Mouse (Mus musculus) liver, embryonic 16.5 days (tissue): ENCODE results near the gene Tent5b. TPM values are rescaled to one million over a fixed set of nuclear protein-coding genes. Genes with fewer than 3 reads are reported as not detected.

Source experiments
- ATAC-seq: fragments of 200-750 bp; cut with Nextera tagmentation; 2 replicates; pipeline ENCODE4 v1.8.0; 2017; ENCODE audit warnings: low read depth, mild to moderate bottlenecking, moderate number of reproducible peaks, moderate library complexity
- H3K27ac ChIP-seq: fragments of 300-500 bp; sonication (generic); 2 replicates; pipeline ENCODE4 v1.5.1; 2014; ENCODE audit warnings: mild to moderate bottlenecking, low read length
- H3K27me3 ChIP-seq: fragments of 300-500 bp; sonication (generic); 2 replicates; pipeline ENCODE4 v1.6.1; 2014; ENCODE audit warnings: low read depth, low read length, mixed read lengths; ENCODE audit not compliant: control insufficient read depth, insufficient read depth
- H3K36me3 ChIP-seq: fragments of 300-500 bp; sonication (generic); 2 replicates; pipeline ENCODE4 v1.6.1; 2014; ENCODE audit warnings: mild to moderate bottlenecking; ENCODE audit not compliant: control insufficient read depth, insufficient read depth
- H3K4me1 ChIP-seq: fragments of 300-500 bp; sonication (generic); 2 replicates; pipeline ENCODE4 v1.6.1; 2014; ENCODE audit warnings: low read depth, low read length, mixed read lengths; ENCODE audit not compliant: control insufficient read depth
- H3K4me2 ChIP-seq: fragments of 300-500 bp; sonication (generic); 2 replicates; pipeline ENCODE4 v1.6.1; 2014; ENCODE audit warnings: low read depth, low read length, mixed read lengths
- H3K4me3 ChIP-seq: fragments of 300-500 bp; sonication (generic); 2 replicates; pipeline ENCODE4 v1.5.1; 2014; ENCODE audit warnings: low read depth, mild to moderate bottlenecking, low read length
- H3K9ac ChIP-seq: fragments of 300-500 bp; sonication (generic); 2 replicates; pipeline ENCODE4 v1.6.1; 2014; ENCODE audit warnings: low read depth, low read length
- H3K9me3 ChIP-seq: fragments of 300-500 bp; sonication (generic); replicated peaks from 2 replicates; pipeline ENCODE4 v1.6.1; 2016; ENCODE audit warnings: low read length; ENCODE audit not compliant: control insufficient read depth
- WGBS: fragments of 180-500 bp; shearing (Covaris S2); extraction: QIAGEN DNeasy Blood & Tissue Kit; methylation state at CpG from one replicate; pipeline ENCODE4 v1.1.7; 2014; ENCODE audit not compliant: insufficient replicate concordance; 5-methylcytosine and 5-hydroxymethylcytosine counted together
- polyA plus RNA-seq: library from polyadenylated mRNA; unstranded; fragments of >200 nt; fragmentation: Nextera tagmentation; extraction: Ambion mirVana; gene quantifications from 2 replicates; pipeline ENCODE4 v1.2.1, GENCODE M21; 2015

The Tent5b gene
- polyA plus RNA-seq, 1 experiment from 2014 or later = 0.12 TPM

DNA sequence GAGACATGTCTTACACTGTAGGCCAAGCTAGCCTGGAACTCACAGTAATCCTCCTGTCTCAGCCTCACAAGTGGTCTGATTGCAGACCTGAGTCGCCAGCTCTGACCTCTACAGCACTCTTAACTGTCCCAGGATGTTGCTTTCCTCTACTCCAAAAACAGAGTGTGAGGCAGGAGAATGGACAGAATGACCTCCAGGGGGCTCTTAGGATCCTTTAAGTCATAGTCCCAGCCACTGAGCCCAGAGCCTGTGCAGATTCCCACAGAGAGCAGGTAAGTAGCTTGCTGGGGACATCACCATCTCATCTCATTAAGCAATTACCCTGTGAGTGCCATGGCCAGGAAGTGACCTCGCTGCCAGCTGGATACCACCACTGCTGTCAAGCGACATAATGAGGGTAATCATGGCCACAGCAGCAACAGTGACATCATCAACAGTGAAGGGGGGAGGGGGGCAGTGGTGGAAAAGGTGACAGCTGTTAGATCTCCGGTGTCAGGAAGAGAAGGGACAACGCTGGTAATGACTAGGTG, 19.1 kb upstream of the Tent5b start:
- no peaks in the 10 kb centered on the region for H3K27me3 ChIP-seq
- no peak for ATAC-seq
- no peak overlapping the region for H3K9ac ChIP-seq
- 58% methylated on average over 5 of the region's 5 CpGs for WGBS
- no peaks in the 10 kb centered on the region for H3K4me1 ChIP-seq
- no peak overlapping the region for H3K4me3 ChIP-seq
- no peak overlapping the region for H3K4me2 ChIP-seq
- H3K36me3 ChIP-seq = no peaks in the 10 kb centered on the region
- no peak overlapping the region for H3K27ac ChIP-seq
- H3K9me3 ChIP-seq = no peaks in the 10 kb centered on the region

GRCm38 (mm10) chr4:133461362-133461761, 18.6 kb upstream of the Tent5b start:
- no peak overlapping the region for H3K27ac ChIP-seq
- no peak overlapping the region for H3K4me3 ChIP-seq
- H3K4me2 ChIP-seq = no peak overlapping the region
- ATAC-seq = no peak
- H3K9ac ChIP-seq = no peak overlapping the region
- no peaks in the 10 kb centered on the region for H3K4me1 ChIP-seq
- WGBS = 73% methylated on average over 4 of the region's 4 CpGs
- no peaks in the 10 kb centered on the region for H3K36me3 ChIP-seq
- H3K9me3 ChIP-seq = no peaks in the 10 kb centered on the region
- H3K27me3 ChIP-seq = no peaks in the 10 kb centered on the region

- WGBS = 28% methylated on average over 6 of the region's 6 CpGs
- no peak overlapping the region; the same call in 1 of the 2 replicates for H3K27ac ChIP-seq
Measured at GRCm38 (mm10) chr4:133463184-133463583, 16.7 kb upstream of the Tent5b start.

DNA sequence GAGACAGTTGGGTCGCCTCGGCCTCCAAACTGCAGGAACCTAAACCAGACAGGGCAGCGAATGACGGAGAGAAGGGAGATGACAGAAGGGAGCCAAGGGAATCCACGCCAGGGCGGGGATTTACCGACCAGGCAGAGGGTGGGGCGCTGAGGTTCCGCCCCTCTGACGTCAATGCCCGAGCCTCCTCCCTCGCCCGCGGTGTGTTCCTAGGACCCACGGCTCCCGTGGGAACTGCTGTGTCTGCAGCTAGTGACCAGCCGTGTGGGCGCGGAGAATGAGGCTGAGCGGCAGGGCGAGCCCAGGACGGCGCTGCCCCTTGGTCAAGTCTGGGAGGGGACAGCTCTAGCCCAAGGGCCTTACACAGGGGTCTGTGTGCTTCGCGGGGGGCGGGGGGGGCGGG, 11.9 kb upstream of the Tent5b start:
- H3K36me3 ChIP-seq = no peaks in the 10 kb centered on the region
- peaks cover 2% of the 10 kb centered on the region; the same call in 1 of the 2 replicates for H3K9me3 ChIP-seq
- peak overlapping the region; percentile 53 for H3K4me3 ChIP-seq
- H3K27ac ChIP-seq = no peak overlapping the region
- no peak overlapping the region for H3K9ac ChIP-seq
- ATAC-seq = peak; percentile 66; the same call in 1 of the 2 replicates
- H3K27me3 ChIP-seq = peaks cover 19% of the 10 kb centered on the region
- H3K4me1 ChIP-seq = peaks cover 3% of the 10 kb centered on the region
- H3K4me2 ChIP-seq = peak overlapping the region; percentile 75
- WGBS = under 1% methylated on average over 27 of the region's 27 CpGs

More at GRCm38 (mm10) chr4:133463184-133463583, 16.7 kb upstream of the Tent5b start:
- H3K4me2 ChIP-seq = no peak overlapping the region
- ATAC-seq = no peak
- no peaks in the 10 kb centered on the region for H3K36me3 ChIP-seq
- H3K9ac ChIP-seq = no peak overlapping the region
- H3K9me3 ChIP-seq = no peaks in the 10 kb centered on the region
- peaks cover 6% of the 10 kb centered on the region for H3K27me3 ChIP-seq
- peaks cover 1% of the 10 kb centered on the region for H3K4me1 ChIP-seq
- H3K4me3 ChIP-seq = no peak overlapping the region

DNA sequence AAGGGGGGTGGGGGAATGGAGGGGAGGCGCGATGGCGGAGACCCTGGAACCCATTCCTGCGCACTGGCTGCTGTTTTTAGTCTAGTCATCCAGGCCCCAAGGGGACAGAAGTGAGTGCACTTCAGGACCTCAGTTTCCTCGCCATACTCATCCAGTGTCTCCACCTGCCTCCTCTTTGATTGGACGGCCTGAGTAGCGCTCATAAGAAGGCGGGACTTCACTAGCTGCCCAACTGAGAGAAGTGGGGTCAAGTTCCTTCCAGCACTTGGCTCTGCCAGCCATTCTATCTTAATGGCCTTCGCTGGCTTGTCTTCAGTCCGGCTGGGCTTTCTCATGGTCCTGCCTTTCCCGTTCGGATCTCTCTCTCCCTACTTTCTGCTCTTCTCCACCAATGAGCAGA, 10.8 kb upstream of the Tent5b start:
- peaks cover 19% of the 10 kb centered on the region for H3K27me3 ChIP-seq
- H3K9me3 ChIP-seq = peaks cover 2% of the 10 kb centered on the region; the same call in 1 of the 2 replicates
- no peak for ATAC-seq
- WGBS = 21% methylated on average over 12 of the region's 12 CpGs
- peaks cover 3% of the 10 kb centered on the region for H3K4me1 ChIP-seq
- no peak overlapping the region for H3K4me3 ChIP-seq
- H3K9ac ChIP-seq = no peak overlapping the region
- H3K4me2 ChIP-seq = no peak overlapping the region
- no peak overlapping the region for H3K27ac ChIP-seq
- H3K36me3 ChIP-seq = no peaks in the 10 kb centered on the region

- Histone ChIP-seq H3K4me2 (no peak overlapping the region), H3K36me3 (no peaks in the 10 kb centered on the region), H3K27ac (no peak overlapping the region), H3K4me1 (peaks cover 3% of the 10 kb centered on the region), H3K9me3 (peaks cover 2% of the 10 kb centered on the region; the same call in 1 of the 2 replicates), H3K27me3 (peaks cover 19% of the 10 kb centered on the region), H3K4me3 (no peak overlapping the region), H3K9ac (no peak overlapping the region)
- no peak for ATAC-seq
- WGBS = 65% methylated on average over 7 of the region's 7 CpGs
Measured at GRCm38 (mm10) chr4:133471135-133471821, 8.7 kb upstream of the Tent5b start.

DNA sequence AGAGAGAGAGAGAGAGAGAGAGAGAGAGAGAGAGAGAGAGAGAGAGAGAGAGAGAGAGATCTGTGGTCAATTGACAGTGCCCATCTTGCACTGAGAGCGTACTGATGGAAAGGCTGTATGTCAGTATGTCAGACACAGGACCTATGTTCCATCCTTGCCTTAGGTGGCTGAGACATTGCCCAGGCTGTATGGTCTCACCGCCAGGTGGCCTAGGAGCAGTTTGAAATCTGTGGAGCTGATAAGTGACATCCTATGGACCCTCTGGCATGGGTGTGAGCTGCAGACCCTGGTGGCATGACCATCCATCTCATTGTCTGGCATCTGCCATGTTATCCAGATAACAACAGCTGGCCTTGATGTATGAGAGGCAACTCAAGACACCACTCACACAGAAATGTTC, 6.1 kb upstream of the Tent5b start:
- WGBS = 41% methylated on average over 2 of the region's 2 CpGs

DNA sequence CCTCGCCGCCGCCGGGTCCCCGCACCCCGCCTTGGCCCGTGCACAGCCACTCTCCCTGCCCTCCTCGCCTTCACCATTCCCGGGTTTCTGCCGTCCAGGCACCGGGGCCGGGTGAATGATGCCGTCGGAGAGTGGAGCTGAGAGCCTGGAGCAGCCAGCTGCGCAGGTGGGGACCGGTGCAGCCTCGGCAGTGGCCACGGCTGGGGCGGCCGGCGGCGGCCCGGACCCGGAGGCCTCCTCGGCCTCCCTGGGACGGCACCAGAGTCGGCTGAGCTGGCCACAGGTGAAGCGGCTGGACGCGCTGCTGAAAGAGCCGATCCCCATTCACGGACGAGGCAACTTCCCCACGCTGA, 229 bp downstream of the Tent5b start:
- Histone ChIP-seq H3K4me2 (peak overlapping the region; percentile 75), H3K9me3 (no peaks in the 10 kb centered on the region), H3K27me3 (peaks cover 65% of the 10 kb centered on the region), H3K4me3 (peak overlapping the region; percentile 55), H3K36me3 (no peaks in the 10 kb centered on the region), H3K9ac (peak overlapping the region; percentile 59), H3K4me1 (peaks cover 10% of the 10 kb centered on the region), H3K27ac (no peak overlapping the region)
- no peak for ATAC-seq
- WGBS = 4% methylated on average over 34 of the region's 34 CpGs

More for the DNA sequence above, 6.1 kb upstream of the Tent5b start:
- H3K36me3 ChIP-seq = no peaks in the 10 kb centered on the region
- no peak for ATAC-seq
- no peak overlapping the region for H3K27ac ChIP-seq
- H3K9me3 ChIP-seq = peaks cover 2% of the 10 kb centered on the region; the same call in 1 of the 2 replicates
- no peak overlapping the region for H3K4me3 ChIP-seq
- no peak overlapping the region for H3K4me2 ChIP-seq
- H3K27me3 ChIP-seq = peaks cover 21% of the 10 kb centered on the region
- no peaks in the 10 kb centered on the region; the same call in 1 of the 2 replicates for H3K4me1 ChIP-seq
- H3K9ac ChIP-seq = no peak overlapping the region

GRCm38 (mm10) chr4:133480754-133481153, 822 bp downstream of the Tent5b start:
- Histone ChIP-seq H3K27ac (no peak overlapping the region), H3K9ac (no peak overlapping the region), H3K4me3 (no peak overlapping the region), H3K27me3 (peaks cover 65% of the 10 kb centered on the region), H3K4me2 (peak overlapping the region; percentile 75), H3K36me3 (no peaks in the 10 kb centered on the region), H3K9me3 (no peaks in the 10 kb centered on the region), H3K4me1 (peaks cover 10% of the 10 kb centered on the region)
- WGBS = 55% methylated on average over 6 of the region's 6 CpGs
- ATAC-seq = no peak
